Mouse (Mus musculus) thymus, postnatal 10 days (tissue): Measurements from ENCODE around the gene Mrc1.
"Not testable (repeated sequence)": the region's sequence is repeated elsewhere in the genome, so short reads cannot be mapped to it uniquely, and the experiment has no call there.

Source experiments
- DNase-seq, 2 experiments: peaks; one replicate each; pipeline ENCODE4 v3.0.0; 2021; ENCODE audit warnings: low spot score in 2 of 2

Gene Mrc1

GRCm38 (mm10) chr2:14229149-14229548, at the start of gene Mrc1:
TSS of gene Mrc1 (plus strand) at chr2:14229392.
- DNase-seq = no peak

GRCm38 (mm10) chr2:14184375-14184774, 44.8 kb upstream of the Mrc1 start:
- DNase-seq = no peak

DNA sequence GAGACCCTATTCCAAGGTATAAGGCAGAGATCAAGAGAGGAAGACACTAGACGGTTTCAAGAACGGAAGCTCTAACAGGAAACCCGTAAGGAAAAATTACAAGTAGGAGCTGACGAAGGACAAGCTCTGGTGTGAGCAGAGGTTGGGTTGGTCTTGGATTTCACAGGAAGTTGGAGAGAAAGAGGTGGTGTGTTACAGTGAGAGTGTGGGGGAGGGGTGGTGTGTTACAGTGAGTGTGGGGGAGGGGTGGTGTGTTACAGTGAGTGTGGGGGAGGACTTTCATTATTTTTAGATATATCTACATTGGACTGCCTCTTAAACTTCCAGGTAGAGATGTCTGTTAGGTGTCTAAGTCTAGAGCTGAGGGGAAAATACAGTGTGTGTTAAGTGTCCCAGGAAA, 38.5 kb upstream of the Mrc1 start:
- peak in 1 of 2 experiments; percentile 7 for DNase-seq

DNA sequence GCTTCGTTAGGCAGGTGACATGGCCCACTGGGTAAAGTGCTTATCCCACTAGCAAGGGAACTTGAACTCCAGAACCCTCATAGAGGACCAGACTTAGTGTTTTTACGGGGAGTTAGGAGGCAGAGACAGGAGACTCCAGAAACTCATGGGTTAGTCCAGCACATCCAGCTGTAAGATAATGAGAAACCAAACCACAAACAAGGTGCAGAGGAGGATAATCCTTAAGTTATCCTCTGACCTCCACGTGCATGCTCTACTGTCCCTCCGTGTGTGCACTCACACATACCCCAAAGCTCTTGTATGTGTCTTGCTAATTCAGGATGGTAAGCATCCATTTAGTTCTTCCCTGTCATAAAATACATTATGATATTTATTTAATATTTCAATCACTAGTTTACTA, 37.6 kb upstream of the Mrc1 start:
- no peak for DNase-seq

DNA sequence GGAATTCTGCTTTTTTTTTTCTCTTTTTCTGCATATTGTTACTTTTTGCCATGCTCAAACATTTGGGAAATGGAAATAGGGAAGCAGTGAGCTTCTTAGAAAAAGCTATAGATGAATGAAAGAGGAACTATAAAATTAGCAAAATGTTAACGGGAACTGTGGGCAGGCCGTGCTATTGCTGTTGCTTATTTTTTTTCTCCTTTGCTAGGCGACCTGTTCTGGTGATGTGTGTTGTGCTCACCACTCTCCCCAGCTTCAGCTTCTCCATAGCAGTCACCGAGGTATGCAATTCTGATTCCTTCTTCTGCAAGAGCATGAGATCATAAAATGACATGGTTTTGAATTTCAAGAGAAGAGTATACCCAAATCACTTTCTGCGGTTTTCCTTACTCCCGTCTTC, 37.1 kb upstream of the Mrc1 start:
- no peak for DNase-seq

GRCm38 (mm10) chr2:14198325-14198903, 30.8 kb upstream of the Mrc1 start:
- DNase-seq = not testable (repeated sequence)

DNA sequence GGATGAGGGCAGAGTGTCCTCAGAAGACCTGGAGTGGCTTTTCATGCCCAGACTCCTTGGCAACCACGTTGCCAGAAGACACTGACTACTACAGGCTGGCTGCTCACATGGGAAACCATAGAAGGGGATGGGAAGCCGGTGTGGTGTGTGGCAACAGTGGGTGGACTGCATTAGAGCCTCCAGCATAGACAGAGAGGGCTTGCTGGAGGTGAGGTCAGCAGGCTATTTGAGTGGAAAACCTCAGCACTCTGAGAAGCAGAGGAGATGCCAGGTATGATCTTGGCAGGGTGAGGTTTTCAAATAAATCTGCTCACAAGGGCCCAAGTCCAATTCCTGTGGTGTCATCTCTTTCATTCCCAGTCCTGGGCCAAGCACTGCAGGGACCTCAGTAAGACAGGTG, 29.6 kb upstream of the Mrc1 start:
- no peak for DNase-seq

DNA sequence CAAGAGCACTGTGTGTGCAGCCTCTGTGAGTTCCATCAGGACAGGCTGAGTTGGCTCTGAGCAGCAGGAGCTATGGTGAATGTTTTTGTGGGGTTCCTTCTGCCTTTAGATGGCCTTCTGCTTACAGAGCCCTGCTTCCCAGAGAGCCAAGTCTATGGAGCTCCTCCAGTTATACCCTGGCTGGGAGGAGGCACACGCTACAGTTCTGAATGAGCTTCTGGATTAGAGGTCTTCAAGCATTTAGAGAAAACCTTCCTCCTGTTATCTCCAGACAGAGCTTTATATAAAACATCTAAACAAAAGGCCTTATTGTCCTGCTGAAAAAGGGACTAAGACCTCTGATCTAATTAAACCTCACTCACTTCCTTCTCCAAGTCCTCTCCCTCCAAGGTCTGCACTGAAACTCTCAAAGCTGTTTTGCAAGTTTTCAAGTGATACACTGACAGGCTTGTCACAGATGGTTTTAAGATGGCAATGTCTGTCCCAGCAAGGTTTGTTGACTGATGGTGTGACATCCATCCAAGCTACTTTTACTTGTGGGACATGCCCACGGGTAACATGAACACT, 28.2 kb upstream of the Mrc1 start:
- DNase-seq = not testable (repeated sequence)

DNA sequence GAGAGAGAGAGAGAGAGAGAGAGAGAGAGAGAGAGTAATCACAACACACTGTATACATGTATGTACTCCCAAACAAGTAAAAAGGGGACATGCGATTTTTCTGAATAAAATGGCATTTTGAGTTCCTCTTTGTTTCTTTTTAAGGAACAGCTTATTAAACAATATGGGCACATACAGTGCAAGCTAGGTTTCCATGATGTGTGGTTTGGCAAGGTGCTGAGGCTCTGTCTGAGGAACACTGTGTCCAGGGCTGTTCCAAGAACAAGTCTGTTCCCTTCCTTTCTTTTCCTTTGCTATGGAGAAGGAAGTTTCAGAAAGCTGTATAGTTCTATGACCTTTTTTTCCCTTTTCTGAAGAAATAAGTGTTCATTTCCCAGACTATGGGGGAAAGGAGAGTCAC, 24.9 kb upstream of the Mrc1 start:
- DNase-seq = no peak

GRCm38 (mm10) chr2:14206798-14207197, 22.4 kb upstream of the Mrc1 start:
- DNase-seq = no peak

GRCm38 (mm10) chr2:14210731-14211130, 18.5 kb upstream of the Mrc1 start:
- DNase-seq = no peak

DNA sequence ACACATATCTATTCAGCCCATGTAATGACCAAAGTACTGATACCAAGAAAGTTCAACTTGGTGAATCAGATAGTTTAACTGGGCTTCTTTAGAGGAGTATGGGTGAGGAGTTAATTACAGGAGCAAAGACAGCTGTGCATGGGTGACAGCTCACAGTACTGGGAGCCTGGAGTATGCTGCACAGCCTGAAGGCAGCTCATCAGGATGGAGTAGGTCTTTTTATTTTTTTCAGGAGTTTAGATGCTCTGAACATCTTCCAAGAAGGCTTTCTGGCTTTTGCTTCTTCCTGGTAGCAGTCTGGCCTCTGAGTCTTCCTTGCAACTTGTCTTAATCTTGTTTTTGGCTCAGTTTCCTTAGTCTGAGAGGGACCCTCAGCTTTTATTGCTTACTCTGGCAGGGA, 17.6 kb upstream of the Mrc1 start:
- DNase-seq = no peak

GRCm38 (mm10) chr2:14214764-14215163, 14.4 kb upstream of the Mrc1 start:
- no peak for DNase-seq

DNA sequence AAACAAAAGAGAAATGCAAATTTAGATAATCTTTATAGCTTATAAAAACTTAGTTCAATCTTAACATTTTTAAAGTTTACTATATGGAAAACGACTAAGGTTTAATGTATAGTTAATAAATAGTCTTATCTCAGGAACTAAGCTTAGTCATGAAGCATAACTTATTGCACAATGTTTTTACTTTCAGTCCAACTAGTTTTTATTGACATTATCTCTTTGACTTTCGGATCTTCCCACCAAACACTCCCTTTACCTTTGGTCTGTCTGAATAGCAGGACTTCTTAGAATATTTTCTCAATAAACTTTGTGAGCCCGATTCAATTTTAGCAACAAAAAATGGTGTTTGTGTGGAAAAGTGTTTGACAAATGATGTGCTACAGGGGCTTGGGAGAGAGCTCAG, 12.5 kb upstream of the Mrc1 start:
- no peak for DNase-seq

GRCm38 (mm10) chr2:14218126-14218525, 11.1 kb upstream of the Mrc1 start:
- DNase-seq = no peak

DNA sequence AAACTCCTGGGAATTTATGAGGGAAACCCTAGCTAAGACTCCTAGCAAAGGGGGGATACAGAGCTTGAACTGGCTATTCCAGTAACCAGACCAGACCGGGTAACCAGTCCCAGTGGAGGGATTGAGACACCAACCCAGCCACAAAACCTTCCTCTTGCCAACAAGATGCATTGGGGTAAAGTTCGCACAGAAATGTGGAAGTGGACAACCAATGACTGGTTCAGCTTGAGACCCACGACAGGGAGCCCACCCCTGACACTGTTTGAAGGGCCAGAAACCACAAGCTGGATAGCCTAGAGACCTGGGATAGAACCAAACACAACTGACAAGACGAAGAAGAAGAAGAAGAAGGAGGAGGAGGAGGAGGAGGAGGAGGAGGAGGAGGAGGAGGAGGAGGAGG, 4.8 kb upstream of the Mrc1 start:
- no peak for DNase-seq

- no peak for DNase-seq
Measured at GRCm38 (mm10) chr2:14228495-14228894, 697 bp upstream of the Mrc1 start.

- no peak for DNase-seq
Measured at GRCm38 (mm10) chr2:14229979-14230378, 787 bp downstream of the Mrc1 start.

- no peak for DNase-seq
Measured at GRCm38 (mm10) chr2:14232897-14233296, 3.7 kb downstream of the Mrc1 start.

GRCm38 (mm10) chr2:14233983-14234382, 4.8 kb downstream of the Mrc1 start:
- DNase-seq = no peak

DNA sequence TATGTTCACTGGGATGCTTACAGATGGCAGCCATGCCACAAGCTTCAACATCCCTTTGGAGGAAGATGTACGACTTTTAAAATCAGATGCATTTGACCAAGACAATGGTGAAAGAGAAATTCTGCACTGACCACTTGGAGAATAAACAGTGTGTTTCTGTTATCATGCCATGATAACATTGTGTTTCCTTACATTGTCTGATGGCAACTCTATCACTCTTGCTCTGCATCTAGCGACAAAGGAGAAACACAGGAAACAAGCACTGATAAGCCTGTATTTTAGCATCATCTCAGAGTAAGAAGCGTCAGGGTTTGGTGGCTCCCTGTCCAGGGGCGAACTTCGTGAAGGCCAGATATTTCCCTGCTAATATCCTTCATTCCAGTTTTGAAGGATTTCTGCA, 6.1 kb downstream of the Mrc1 start:
- DNase-seq = no peak

DNA sequence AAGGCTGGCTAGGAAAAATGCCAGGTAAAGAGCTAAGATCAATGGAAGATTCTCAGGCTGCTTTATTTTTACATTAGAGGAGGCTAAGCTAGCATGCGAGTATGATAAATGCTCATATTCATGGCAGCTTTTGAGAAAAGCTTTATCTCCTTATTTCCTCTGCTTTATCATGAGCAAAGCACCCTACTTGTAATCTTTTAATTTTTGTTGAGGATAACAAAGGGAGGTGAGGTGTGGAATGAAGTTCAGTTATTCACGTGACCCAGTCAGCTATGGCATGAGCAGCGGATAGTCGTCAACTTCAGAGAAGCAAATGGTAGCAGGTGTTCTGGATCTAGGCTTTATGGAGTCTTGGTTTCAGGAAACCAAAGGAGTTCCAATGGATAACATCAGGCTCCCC, 7.7 kb downstream of the Mrc1 start:
- no peak for DNase-seq

GRCm38 (mm10) chr2:14237723-14238122, 8.5 kb downstream of the Mrc1 start:
- no peak for DNase-seq

GRCm38 (mm10) chr2:14239151-14239550, 10.0 kb downstream of the Mrc1 start:
- no peak for DNase-seq
